18 mouse cellular contexts compared by ENCODE assay signal in the genomic region with DNA sequence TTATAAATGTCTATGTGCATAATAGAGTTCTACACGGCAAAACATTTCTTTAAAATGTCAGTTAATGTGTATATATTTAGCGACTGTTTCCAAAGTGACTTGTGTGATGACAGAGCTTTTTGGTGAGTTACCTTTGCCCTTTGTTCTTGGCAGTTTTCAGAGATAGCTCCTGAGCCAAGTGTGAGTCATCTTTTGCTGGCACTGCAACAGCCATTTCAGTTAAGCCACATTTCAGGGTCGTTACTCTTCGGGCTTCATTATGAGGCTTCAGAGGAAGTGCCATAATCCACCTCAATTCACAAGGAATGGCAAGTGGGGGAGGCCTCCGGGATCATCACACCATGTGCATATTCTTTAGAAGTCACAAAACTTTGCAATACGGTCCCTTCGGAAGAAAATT. TPM values are rescaled to one million over a fixed set of nuclear protein-coding genes. Genes with fewer than 3 reads are reported as not detected.
DNase-seq lines count a peak whose midpoint lies in the region; ATAC-seq and TF ChIP-seq lines count a peak whose summit lies in the region.
"Had no signal": no experiment of that assay in that cellular context is flagged by ENCODE, and none has a peak within 500 bp of the region (broad histone marks: within the 10 kb centered on the region; RNA-seq: fewer than 3 reads in every experiment).

No protein-coding gene starts in this region.

- no peak overlapping the region for H3K4me2 ChIP-seq in forebrain, embryonic 14.5 days (ENCODE audit: low read length)
- H3K4me2 ChIP-seq: heart, embryonic 13.5 days; hindbrain, embryonic 14.5 days; liver, embryonic 13.5 days; neural tube, embryonic 15.5 days had no signal

- no peak for ATAC-seq in forebrain, embryonic 14.5 days

- H3K4me3 ChIP-seq in lung, adult 2 months (replicated peaks; ENCODE audit: extremely low read depth, low read depth, low read length): no peak overlapping the region
- no peak overlapping the region for H3K4me3 ChIP-seq in brown adipose tissue, adult 24 weeks (ENCODE audit: insufficient read depth, low read depth, low read length)
- no peak overlapping the region for H3K4me3 ChIP-seq in forebrain, embryonic 14.5 days (ENCODE audit: low read depth, low read length)
- H3K4me3 ChIP-seq: embryonic facial prominence, embryonic 10.5 days; heart, embryonic 13.5 days; liver, embryonic 13.5 days; neural tube, embryonic 15.5 days had no signal

- H3K9ac ChIP-seq in forebrain, embryonic 14.5 days (ENCODE audit: low read length): no peak overlapping the region
- H3K9ac ChIP-seq: heart, embryonic 13.5 days; hindbrain, embryonic 14.5 days; liver, embryonic 13.5 days; neural tube, embryonic 15.5 days had no signal

- TF ChIP-seq CTCF in lung, adult 2 months (IDR thresholded peaks at IDR 0.05; ENCODE audit: insufficient read depth, low read length): no peak

- no peaks in the 10 kb centered on the region for H3K9me3 ChIP-seq in forebrain, embryonic 14.5 days (replicated peaks; ENCODE audit: control insufficient read depth, low read length)
- H3K9me3 ChIP-seq: embryonic facial prominence, embryonic 10.5 days; heart, embryonic 13.5 days; liver, embryonic 13.5 days; neural tube, embryonic 15.5 days had no signal

- H3K4me1 ChIP-seq in lung, adult 2 months (ENCODE audit: control insufficient read depth, insufficient read depth, low read length): no peaks in the 10 kb centered on the region; the same call in 1 of the 2 replicates
- H3K4me1 ChIP-seq in brown adipose tissue, adult 24 weeks (ENCODE audit: control insufficient read depth, insufficient read depth, insufficient read length, low read length): peaks cover 6% of the 10 kb centered on the region; the same call in 1 of the 2 replicates
- H3K4me1 ChIP-seq in forebrain, embryonic 14.5 days (ENCODE audit: control insufficient read depth, insufficient read depth, low read length): no peaks in the 10 kb centered on the region
- H3K4me1 ChIP-seq: heart, embryonic 13.5 days; liver, embryonic 13.5 days; neural tube, embryonic 15.5 days had no signal

- DNase-seq in heart, adult 11 months: peak; percentile 22
- no peak for DNase-seq in heart, postnatal 36 days
- DNase-seq in lung, postnatal 10 days: peak; percentile 23
- no peak for DNase-seq in lung, adult 2 months
- DNase-seq in urinary bladder, postnatal 4 days (ENCODE audit: low spot score in 2 of 2): no peak
- no peak for DNase-seq in gastrocnemius, postnatal 25 days
- no peak for DNase-seq in forebrain, embryonic 14.5 days (ENCODE audit: low spot score)
- DNase-seq: cerebellum, adult 8-10 months; liver, embryonic 13.5 days had no signal

- H3K36me3 ChIP-seq in forebrain, embryonic 14.5 days (ENCODE audit: control insufficient read depth, insufficient read depth, low read length): no peaks in the 10 kb centered on the region
- H3K36me3 ChIP-seq: embryonic facial prominence, embryonic 10.5 days; heart, embryonic 13.5 days; liver, embryonic 13.5 days; neural tube, embryonic 15.5 days had no signal

- peak overlapping the region; percentile 38; the same call in 1 of the 2 replicates for H3K27ac ChIP-seq in brown adipose tissue, adult 24 weeks (replicated peaks; ENCODE audit: low read depth, low read length)
- no peak overlapping the region for H3K27ac ChIP-seq in forebrain, embryonic 14.5 days (ENCODE audit: low read depth, low read length)
- H3K27ac ChIP-seq: embryonic facial prominence, embryonic 10.5 days; heart, embryonic 13.5 days; hindbrain, embryonic 14.5 days; liver, embryonic 13.5 days; neural tube, embryonic 15.5 days had no signal

- TF ChIP-seq POLR2A in lung, adult 2 months (IDR thresholded peaks at IDR 0.05; ENCODE audit: borderline replicate concordance, extremely low read depth, low read depth, low read length): no peak

- intact Hi-C loops in heart, postnatal 36 days (cut with DNase I): no loop called here

- H3K27me3 ChIP-seq in forebrain, embryonic 14.5 days (replicated peaks; ENCODE audit: control insufficient read depth, insufficient read depth, low read length): no peaks in the 10 kb centered on the region
- H3K27me3 ChIP-seq: heart, embryonic 13.5 days; liver, embryonic 13.5 days; neural tube, embryonic 15.5 days had no signal

- 69% methylated on average over 7 of the region's 7 CpGs for WGBS in lung, adult 2 months
- WGBS in forebrain, embryonic 14.5 days: 70% methylated on average over 7 of the region's 7 CpGs

RNA-seq across cellular contexts. Expression of gene D1Pas1, which starts 52.8 kb away (rescaled TPM):
- not detected for total RNA-seq in heart, postnatal 36 days (2021)
- polyA plus RNA-seq in lung, adult 2 months (2012; rRNA removed): not detected in 2 replicates
- polyA plus RNA-seq in brown adipose tissue, adult 24 weeks (2012; ENCODE audit: insufficient read depth, insufficient read length, missing spikeins): not detected in 2 replicates
- total RNA-seq in gastrocnemius, postnatal 25 days (2021): not detected
- 0.05 and 0.11 TPM in 2 replicates for polyA plus RNA-seq in forebrain, embryonic 14.5 days (2014; fragmentation: Nextera tagmentation; extraction: Ambion mirVana)
- total RNA-seq: adrenal gland, adult 18-20 months; gastrocnemius, adult 8-10 months; megakaryocyte, adult 5-6 weeks had no signal
- polyA plus RNA-seq: forebrain, embryonic 11.5 days; liver, embryonic 13.5 days had no signal

Comparison
In these comparisons a context has a peak if more than half of its experiments do, and no peak if none do; other contexts are left out.
1. DNase-seq: peak in heart, adult 11 months (single experiment) and lung, postnatal 10 days (single experiment); none in heart, postnatal 36 days (0 of 2), lung, adult 2 months (single experiment), urinary bladder, postnatal 4 days (0 of 2), gastrocnemius, postnatal 25 days (single experiment) and forebrain, embryonic 14.5 days (single experiment).